Mouse (Mus musculus): ENCODE results near the gene Spata17. TPM values are rescaled to one million over a fixed set of nuclear protein-coding genes. Genes with fewer than 3 reads are reported as not detected.

Gene Spata17
- polyA plus RNA-seq (2012; rRNA removed): 0.10 and 0.16 TPM in 2 replicates

DNA sequence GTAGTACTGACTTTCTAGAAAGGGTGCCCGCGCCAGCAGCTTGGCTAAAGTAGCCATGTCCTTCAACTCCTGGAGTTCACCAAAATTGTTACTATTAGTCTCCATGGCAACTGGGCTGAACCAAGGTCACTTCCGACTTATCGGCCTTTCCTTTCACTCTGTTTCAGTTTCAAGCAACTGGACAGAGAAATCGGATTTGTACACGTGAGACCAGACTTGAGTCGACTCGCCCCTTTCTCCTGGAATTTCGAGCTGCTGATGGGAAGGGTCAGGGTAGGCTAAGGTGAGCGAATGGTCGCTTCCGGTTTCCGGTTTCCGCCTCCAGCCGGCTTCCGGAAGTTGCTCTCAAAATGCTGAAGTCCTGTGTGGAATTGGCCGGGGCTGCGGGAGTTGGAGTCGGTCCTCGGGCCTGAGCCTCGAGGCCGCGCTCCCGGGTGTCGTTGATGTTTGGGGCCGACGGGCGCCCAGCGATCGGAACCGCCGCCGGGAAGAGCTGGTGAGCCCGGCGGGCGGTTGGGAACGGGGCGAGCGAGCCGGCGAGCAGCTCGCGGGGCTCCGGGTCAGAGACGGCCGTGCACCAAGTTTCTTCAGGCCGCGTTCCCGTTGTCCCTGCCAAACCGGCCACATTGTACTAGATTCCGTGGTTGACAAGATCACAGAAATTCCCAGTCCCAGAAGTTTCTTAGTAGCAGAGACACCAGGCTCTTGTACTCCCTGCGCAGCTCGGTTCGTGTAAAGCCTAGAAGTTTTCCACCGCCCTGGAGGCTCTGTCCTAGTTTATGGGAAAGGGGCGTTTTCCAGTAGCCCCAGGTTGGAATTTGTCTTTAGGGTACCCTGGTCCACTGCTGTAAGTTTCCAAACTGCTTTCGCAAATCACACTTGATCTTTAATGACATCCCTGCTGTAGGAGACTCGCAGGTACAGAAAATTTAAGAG is at the start of gene Spata17, which contains the start of gene Gpatch2:
Gene Spata17 (minus strand): TSS at position 285 of the 936 bp plus-strand sequence.
Gene Gpatch2 (plus strand): TSS at position 328 of the 936 bp plus-strand sequence.

Other genes starting within 250 kb of the Spata17 start
- gene D1Pas1, start 248.0 kb downstream of the Spata17 start, polyA plus RNA-seq (2012; rRNA removed): 0.01 TPM in 2 replicates
- 4.2 and 4.4 TPM in 2 replicates for gene Gpatch2, start within 50 bp of the Spata17 start, polyA plus RNA-seq (2012; rRNA removed)

Measured in liver, embryonic 14 days (tissue).